12 mouse cellular contexts compared by ENCODE assay signal in the genomic region with DNA sequence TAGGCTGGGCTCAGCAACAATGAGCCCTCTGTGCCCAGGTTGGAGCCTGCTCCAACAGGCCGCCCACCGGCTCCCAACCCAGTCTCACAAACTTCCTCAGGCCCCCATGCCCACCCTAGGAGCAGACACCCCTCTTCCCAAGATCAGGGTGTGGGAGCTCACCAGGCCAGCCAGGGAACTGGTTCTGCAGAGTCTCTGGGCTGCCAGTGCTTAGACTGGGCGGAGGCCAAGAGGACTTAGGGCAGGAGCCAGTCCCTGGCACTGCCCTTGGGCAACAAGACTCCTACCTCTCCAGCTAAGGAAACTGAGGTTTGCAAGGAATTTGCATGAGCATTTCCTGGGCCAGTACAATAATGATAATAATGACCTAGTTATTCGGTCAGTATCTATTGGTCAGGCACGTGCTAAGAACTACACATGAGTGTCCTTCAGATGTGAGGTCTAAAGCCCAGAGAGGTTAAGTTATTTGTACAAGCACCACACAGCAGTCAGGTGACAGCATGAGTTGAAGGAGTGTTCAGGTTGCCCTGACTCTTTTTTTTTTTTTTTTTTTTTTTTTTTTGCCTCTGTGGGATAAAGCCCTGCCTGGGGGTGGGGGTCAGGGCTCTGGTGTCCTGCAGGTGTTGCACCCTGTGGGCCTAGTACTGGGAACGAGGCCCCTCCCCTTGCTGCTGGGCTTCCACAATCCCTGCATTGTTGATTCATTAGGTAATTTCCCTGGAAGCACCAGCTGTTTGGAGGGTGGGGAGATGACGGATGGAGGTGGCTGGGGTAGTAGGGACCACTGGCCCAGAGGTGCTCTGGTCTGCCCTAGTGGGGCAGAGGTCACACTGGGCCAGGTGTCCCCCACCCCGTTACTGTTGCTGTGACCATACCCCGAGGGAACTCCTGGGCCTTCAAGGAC. TPM values are rescaled to one million over a fixed set of nuclear protein-coding genes. Genes with fewer than 3 reads are reported as not detected.
DNase-seq lines count a peak whose midpoint lies in the region; ATAC-seq lines count a peak whose summit lies in the region.
"Had no signal": no experiment of that assay in that cellular context is flagged by ENCODE, and none has a peak within 500 bp of the region (broad histone marks: within the 10 kb centered on the region; RNA-seq: fewer than 3 reads in every experiment).

No protein-coding gene starts in this region.

- H3K4me1 ChIP-seq in hindbrain, embryonic 11.5 days (replicated peaks; ENCODE audit: control insufficient read depth, insufficient read depth, low read length) = peaks cover 28% of the 10 kb centered on the region; the same call in 1 of the 2 replicates
- peaks cover 23% of the 10 kb centered on the region for H3K4me1 ChIP-seq in hindbrain, embryonic 16.5 days (ENCODE audit: control insufficient read depth, insufficient read depth, low read depth, low read length)
- peaks cover 20% of the 10 kb centered on the region for H3K4me1 ChIP-seq in neural tube, embryonic 11.5 days (ENCODE audit: control insufficient read depth, insufficient read depth, low read length)
- H3K4me1 ChIP-seq in limb, embryonic 13.5 days = peaks cover 59% of the 10 kb centered on the region

- no peaks in the 10 kb centered on the region for H3K36me3 ChIP-seq in hindbrain, embryonic 11.5 days (ENCODE audit: control insufficient read depth, insufficient read depth, low read length)
- H3K36me3 ChIP-seq in hindbrain, embryonic 16.5 days (ENCODE audit: control insufficient read depth, insufficient read depth, low read length) = no peaks in the 10 kb centered on the region
- H3K36me3 ChIP-seq in neural tube, embryonic 11.5 days (ENCODE audit: control insufficient read depth, insufficient read depth, low read length) = no peaks in the 10 kb centered on the region
- no peaks in the 10 kb centered on the region for H3K36me3 ChIP-seq in limb, embryonic 13.5 days

- no peak for DNase-seq in hindbrain, embryonic 11.5 days (ENCODE audit: low spot score)
- DNase-seq in neural tube, embryonic 11.5 days (ENCODE audit: low spot score) = no peak
- no peak for DNase-seq in neural tube, embryonic 10.5 days (ENCODE audit: extremely low spot score, low spot score)
- no peak for DNase-seq in spleen, postnatal 4 days (ENCODE audit: low spot score in 2 of 2)
- no peak for DNase-seq in right cerebral cortex, adult 18-20 months
- no peak for DNase-seq in spleen, adult 18-20 months
- DNase-seq: cerebellum, postnatal 10 days; gastrocnemius, postnatal 25 days; liver had no signal

- ATAC-seq in hindbrain, embryonic 11.5 days (ENCODE audit: low FRiP score) = peak; percentile 10; the same call in 1 of the 2 replicates
- no peak for ATAC-seq in hindbrain, embryonic 16.5 days
- ATAC-seq in neural tube, embryonic 11.5 days (ENCODE audit: insufficient read depth, low FRiP score, low TSS enrichment) = peak; percentile 29; the same call in 1 of the 2 replicates
- ATAC-seq in limb, embryonic 13.5 days (ENCODE audit: low FRiP score, low read depth) = peak; percentile 30

- peak overlapping the region; percentile 42; the same call in 1 of the 2 replicates for H3K27ac ChIP-seq in hindbrain, embryonic 11.5 days (ENCODE audit: low read depth, low read length)
- no peak overlapping the region; the same call in 1 of the 2 replicates for H3K27ac ChIP-seq in hindbrain, embryonic 16.5 days (ENCODE audit: low read depth, low read length)
- no peak overlapping the region for H3K27ac ChIP-seq in neural tube, embryonic 11.5 days (ENCODE audit: low read depth, low read length)
- peak overlapping the region; percentile 45; the same call in 1 of the 2 replicates for H3K27ac ChIP-seq in limb, embryonic 13.5 days

- H3K9ac ChIP-seq in hindbrain, embryonic 11.5 days (ENCODE audit: low read depth, low read length) = no peak overlapping the region
- H3K9ac ChIP-seq in hindbrain, embryonic 16.5 days (ENCODE audit: low read depth, low read length) = no peak overlapping the region
- no peak overlapping the region for H3K9ac ChIP-seq in neural tube, embryonic 11.5 days (ENCODE audit: low read length)
- no peak overlapping the region; the same call in 1 of the 2 replicates for H3K9ac ChIP-seq in limb, embryonic 13.5 days

- peaks cover 20% of the 10 kb centered on the region for H3K27me3 ChIP-seq in hindbrain, embryonic 11.5 days (ENCODE audit: control insufficient read depth, insufficient read depth, low read length)
- H3K27me3 ChIP-seq in hindbrain, embryonic 16.5 days (replicated peaks; ENCODE audit: control insufficient read depth, insufficient read depth, low read length) = 0 out of 2 replicates have a peak, but pooled peaks cover 2% of the 10 kb centered on the region
- H3K27me3 ChIP-seq in neural tube, embryonic 11.5 days (ENCODE audit: control insufficient read depth, insufficient read depth, low read length) = peaks cover 15% of the 10 kb centered on the region; the same call in 1 of the 2 replicates
- H3K27me3 ChIP-seq in limb, embryonic 13.5 days = no peaks in the 10 kb centered on the region

- H3K4me3 ChIP-seq in hindbrain, embryonic 11.5 days (ENCODE audit: low read depth, low read length) = no peak overlapping the region
- no peak overlapping the region for H3K4me3 ChIP-seq in hindbrain, embryonic 16.5 days (ENCODE audit: low read length)
- no peak overlapping the region for H3K4me3 ChIP-seq in neural tube, embryonic 11.5 days (ENCODE audit: low read depth, low read length)
- no peak overlapping the region for H3K4me3 ChIP-seq in limb, embryonic 13.5 days

- 47% methylated on average over 9 of the region's 9 CpGs for WGBS in hindbrain, embryonic 11.5 days
- 51% methylated on average over 9 of the region's 9 CpGs for WGBS in hindbrain, embryonic 16.5 days
- WGBS in neural tube, embryonic 11.5 days = 44% methylated on average over 9 of the region's 9 CpGs
- WGBS in limb, embryonic 13.5 days = 44% methylated on average over 9 of the region's 9 CpGs

- no peak overlapping the region for H3K4me2 ChIP-seq in hindbrain, embryonic 11.5 days (replicated peaks; ENCODE audit: low read depth, low read length)
- H3K4me2 ChIP-seq in hindbrain, embryonic 16.5 days (ENCODE audit: low read length) = no peak overlapping the region
- no peak overlapping the region for H3K4me2 ChIP-seq in neural tube, embryonic 11.5 days (ENCODE audit: low read depth)
- H3K4me2 ChIP-seq in limb, embryonic 13.5 days (replicated peaks) = peak overlapping the region; percentile 9; the same call in 1 of the 2 replicates

- H3K9me3 ChIP-seq in hindbrain, embryonic 11.5 days (ENCODE audit: control insufficient read depth, low read length) = no peaks in the 10 kb centered on the region
- no peaks in the 10 kb centered on the region for H3K9me3 ChIP-seq in hindbrain, embryonic 16.5 days (ENCODE audit: control insufficient read depth, low read length)
- no peaks in the 10 kb centered on the region for H3K9me3 ChIP-seq in neural tube, embryonic 11.5 days (ENCODE audit: control insufficient read depth, low read length)
- H3K9me3 ChIP-seq in limb, embryonic 13.5 days = no peaks in the 10 kb centered on the region

RNA-seq across cellular contexts. Expression of a gene that starts 45.9 kb away (rescaled TPM):
- polyA plus RNA-seq in hindbrain, embryonic 11.5 days (2014; fragmentation: Nextera tagmentation; extraction: Ambion mirVana) = 4.2 and 5.0 TPM in 2 replicates
- 3.3 and 3.5 TPM in 2 replicates for polyA plus RNA-seq in hindbrain, embryonic 16.5 days (2015; fragmentation: Nextera tagmentation; extraction: Ambion mirVana)
- polyA plus RNA-seq in neural tube, embryonic 11.5 days (2014; fragmentation: Nextera tagmentation; extraction: Ambion mirVana) = 1.6 and 1.7 TPM in 2 replicates
- polyA plus RNA-seq in limb, embryonic 13.5 days (2015; fragmentation: Nextera tagmentation; extraction: Ambion mirVana) = 7.3 and 7.7 TPM in 2 replicates
- polyA plus RNA-seq: heart, postnatal 0 days had no signal

Comparison
In these comparisons a context has a peak if more than half of its experiments do, and no peak if none do; other contexts are left out.
1. H3K27ac ChIP-seq: peak in hindbrain, embryonic 11.5 days (single experiment) and limb, embryonic 13.5 days (single experiment); none in hindbrain, embryonic 16.5 days (single experiment) and neural tube, embryonic 11.5 days (single experiment).